Mouse (Mus musculus) thymus, postnatal 4 days (tissue): Measurements from ENCODE around the gene Cks1b.

ENCODE experiments used
- DNase-seq: peaks from one replicate; pipeline ENCODE4 v3.0.0; 2021

The Cks1b gene

GRCm38 (mm10) chr3:89380711-89381110, 37.5 kb downstream of the Cks1b start:
- DNase-seq, result peak; percentile 28

GRCm38 (mm10) chr3:89380291-89380690, 37.9 kb downstream of the Cks1b start:
- peak; percentile 13 for DNase-seq

GRCm38 (mm10) chr3:89379388-89380131, 38.6 kb downstream of the Cks1b start:
- peak; percentile 63 for DNase-seq

- peak; percentile 88 for DNase-seq
These were observed 39.7 kb downstream of the Cks1b start for GRCm38 (mm10) chr3:89378394-89379067.

- peak; percentile 18 for DNase-seq
These were observed 40.4 kb downstream of the Cks1b start for GRCm38 (mm10) chr3:89377831-89378230.

- DNase-seq, result no peak
These were observed 44.5 kb downstream of the Cks1b start for GRCm38 (mm10) chr3:89373581-89374231.

GRCm38 (mm10) chr3:89367338-89367737, 50.8 kb downstream of the Cks1b start:
- DNase-seq, result no peak

- DNase-seq, result no peak
These were observed 52.4 kb downstream of the Cks1b start for GRCm38 (mm10) chr3:89365486-89366414.
